Mouse (Mus musculus) MEL (cell line): ENCODE results near the gene Aff3.

Experiments used
- CHD2 ChIP-seq: IDR thresholded peaks from 2 replicates; pipeline ENCODE4 v1.6.1; 2011; ENCODE audit warnings: low read length, improper control_type of control experiment
- CTCF ChIP-seq, 3 experiments: IDR thresholded peaks in 2 of 3; conservative IDR thresholded peaks in 1 of 3; 2 replicates each; pipeline ENCODE4 v1.5.1; 2011 to 2012; ENCODE audit warnings: low read length in 3 of 3, low read depth in 2 of 3, mild to moderate bottlenecking in 2 of 3, improper control_type of control experiment in 1 of 3, inconsistent platforms in 1 of 3, mixed read lengths in 1 of 3, moderate library complexity in 1 of 3; ENCODE audit not compliant: control insufficient read depth in 1 of 3, insufficient read depth in 1 of 3, poor library complexity in 1 of 3, severe bottlenecking in 1 of 3
- EP300 ChIP-seq, 2 experiments: IDR thresholded peaks; 2 replicates each; pipeline ENCODE4 v1.6.1; 2011; ENCODE audit warnings: improper control_type of control experiment in 2 of 2, low read length in 2 of 2, low read depth in 1 of 2, mild to moderate bottlenecking in 1 of 2
- GABPA ChIP-seq: IDR thresholded peaks from 2 replicates; pipeline ENCODE4 v1.6.1; 2012; ENCODE audit warnings: low read depth, mild to moderate bottlenecking, inconsistent platforms, low read length, improper control_type of control experiment, moderate library complexity
- KAT2A ChIP-seq: conservative IDR thresholded peaks from 2 replicates; pipeline ENCODE4 v1.6.1; 2012; ENCODE audit warnings: low read depth, low read length, improper control_type of control experiment, inconsistent platforms
- MAFK ChIP-seq: IDR thresholded peaks from 2 replicates; pipeline ENCODE4 v1.6.1; 2011; ENCODE audit warnings: low read depth, mild to moderate bottlenecking, low read length, improper control_type of control experiment, borderline replicate concordance
- POLR2A ChIP-seq, 2 experiments: IDR thresholded peaks; 2 replicates each; pipeline ENCODE4 v1.6.1; 2011 to 2012; ENCODE audit warnings: low read length in 2 of 2, mild to moderate bottlenecking in 2 of 2, control low read depth in 1 of 2, improper control_type of control experiment in 1 of 2, low read depth in 1 of 2, moderate library complexity in 1 of 2; ENCODE audit not compliant: control insufficient read depth in 1 of 2, insufficient read depth in 1 of 2, poor library complexity in 1 of 2
- SIN3A ChIP-seq: IDR thresholded peaks from 2 replicates; pipeline ENCODE4 v1.6.1; 2012; ENCODE audit warnings: low read length, improper control_type of control experiment, inconsistent platforms
- SMC3 ChIP-seq: IDR thresholded peaks from 2 replicates; pipeline ENCODE4 v1.6.1; 2011; ENCODE audit warnings: low read depth, low read length, improper control_type of control experiment
- UBTF ChIP-seq: IDR thresholded peaks from 2 replicates; pipeline ENCODE4 v1.6.1; 2012; ENCODE audit warnings: low read depth, mild to moderate bottlenecking, inconsistent platforms, low read length, improper control_type of control experiment, moderate library complexity, borderline replicate concordance; ENCODE audit not compliant: insufficient read depth
- ZC3H11A ChIP-seq: IDR thresholded peaks from 2 replicates; pipeline ENCODE4 v1.6.1; 2012; ENCODE audit warnings: low read depth, mild to moderate bottlenecking, inconsistent platforms, low read length, improper control_type of control experiment

DNA sequence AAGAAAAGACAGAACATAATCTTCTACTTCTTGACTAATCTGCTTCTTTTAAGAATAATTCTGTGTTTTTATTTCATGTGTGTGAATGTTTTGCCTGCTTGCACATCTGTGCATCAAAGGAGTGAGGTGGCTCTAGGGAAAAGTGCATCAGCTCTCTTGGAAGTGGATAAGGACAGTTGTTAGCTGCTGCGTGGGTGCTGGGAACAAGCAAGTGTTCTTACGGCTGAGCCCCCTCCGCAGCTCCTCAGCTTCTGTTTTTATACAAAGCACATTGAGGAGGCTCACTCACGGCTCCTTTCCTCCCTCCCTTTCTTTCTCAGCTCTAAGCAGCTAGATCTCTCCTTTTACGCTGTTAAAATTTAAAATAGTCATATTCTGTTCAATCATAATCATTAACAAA is 340.5 kb downstream of the Aff3 start:
- no peak for TF ChIP-seq POLR2A (IDR thresholded peaks at IDR 0.05; ENCODE audit: control insufficient read depth in 1 of 2, insufficient read depth in 1 of 2, low read depth in 1 of 2, low read length in 2 of 2, poor library complexity in 1 of 2)
- no peak for TF ChIP-seq EP300 (IDR thresholded peaks at IDR 0.05; ENCODE audit: low read depth in 1 of 2, low read length in 2 of 2)
- TF ChIP-seq CTCF (IDR thresholded peaks at IDR 0.05 in 2 of 3, conservative IDR thresholded peaks at IDR 0.05 in 1 of 3; ENCODE audit: control insufficient read depth in 1 of 3, insufficient read depth in 1 of 3, low read depth in 2 of 3, low read length in 3 of 3, poor library complexity in 1 of 3, severe bottlenecking in 1 of 3), result no peak
- no peak for TF ChIP-seq UBTF
- no peak for TF ChIP-seq SMC3
- no peak for TF ChIP-seq MAFK
- TF ChIP-seq CHD2, result no peak
- no peak for TF ChIP-seq GABPA
- no peak for TF ChIP-seq KAT2A
- TF ChIP-seq ZC3H11A, result no peak
- TF ChIP-seq SIN3A, result no peak
